Mouse (Mus musculus) limb, embryonic 12.5 days (tissue): Measurements from ENCODE around the gene Ada. TPM values are rescaled to one million over a fixed set of nuclear protein-coding genes. Genes with fewer than 3 reads are reported as not detected.
A peak's percentile ranks its signal among the peaks of the same experiment; 100 is the strongest.
"Not testable (repeated sequence)": the region's sequence is repeated elsewhere in the genome, so short reads cannot be mapped to it uniquely, and the experiment has no call there.

Experiments used
- ATAC-seq: fragments of 200-750 bp; cut with Nextera tagmentation; 2 replicates; pipeline ENCODE4 v1.8.0; 2017; ENCODE audit warnings: low read depth, moderate TSS enrichment; ENCODE audit not compliant: insufficient number of reproducible peaks, insufficient read depth, low FRiP score, low TSS enrichment
- H3K27ac ChIP-seq: fragments of 300-500 bp; sonication (generic); 2 replicates; pipeline ENCODE4 v1.5.1; 2016; ENCODE audit warnings: mild to moderate bottlenecking, moderate library complexity
- H3K27me3 ChIP-seq: fragments of 300-500 bp; sonication (generic); 2 replicates; pipeline ENCODE4 v1.6.1; 2016; ENCODE audit warnings: mild to moderate bottlenecking, moderate library complexity
- H3K36me3 ChIP-seq: fragments of 300-500 bp; sonication (generic); 2 replicates; pipeline ENCODE4 v1.6.1; 2016; ENCODE audit warnings: mild to moderate bottlenecking, moderate library complexity
- H3K4me1 ChIP-seq: fragments of 300-500 bp; sonication (generic); replicated peaks from 2 replicates; pipeline ENCODE4 v1.6.1; 2016
- H3K4me2 ChIP-seq: fragments of 300-500 bp; sonication (generic); 2 replicates; pipeline ENCODE4 v1.6.1; 2016; ENCODE audit warnings: mild to moderate bottlenecking, moderate library complexity
- H3K4me3 ChIP-seq: fragments of 300-500 bp; sonication (generic); replicated peaks from 2 replicates; pipeline ENCODE4 v1.5.1; 2016; ENCODE audit warnings: mild to moderate bottlenecking
- H3K9ac ChIP-seq: fragments of 300-500 bp; sonication (generic); replicated peaks from 2 replicates; pipeline ENCODE4 v1.6.1; 2016; ENCODE audit warnings: mild to moderate bottlenecking, moderate library complexity
- H3K9me3 ChIP-seq: fragments of 300-500 bp; sonication (generic); 2 replicates; pipeline ENCODE4 v1.6.1; 2016; ENCODE audit warnings: mild to moderate bottlenecking, moderate library complexity
- WGBS: fragments of 180-500 bp; shearing (Covaris S2); methylation state at CpG from one replicate; pipeline ENCODE4 v1.1.7; 2016; 5-methylcytosine and 5-hydroxymethylcytosine counted together
- polyA plus RNA-seq: library from polyadenylated mRNA; unstranded; fragments of >200 nt; fragmentation: Nextera tagmentation; extraction: Ambion mirVana; gene quantifications from 2 replicates; pipeline ENCODE4 v1.2.1, GENCODE M21; 2016

Gene Ada
- polyA plus RNA-seq, 1 experiment from 2014 or later = 8.1 TPM

DNA sequence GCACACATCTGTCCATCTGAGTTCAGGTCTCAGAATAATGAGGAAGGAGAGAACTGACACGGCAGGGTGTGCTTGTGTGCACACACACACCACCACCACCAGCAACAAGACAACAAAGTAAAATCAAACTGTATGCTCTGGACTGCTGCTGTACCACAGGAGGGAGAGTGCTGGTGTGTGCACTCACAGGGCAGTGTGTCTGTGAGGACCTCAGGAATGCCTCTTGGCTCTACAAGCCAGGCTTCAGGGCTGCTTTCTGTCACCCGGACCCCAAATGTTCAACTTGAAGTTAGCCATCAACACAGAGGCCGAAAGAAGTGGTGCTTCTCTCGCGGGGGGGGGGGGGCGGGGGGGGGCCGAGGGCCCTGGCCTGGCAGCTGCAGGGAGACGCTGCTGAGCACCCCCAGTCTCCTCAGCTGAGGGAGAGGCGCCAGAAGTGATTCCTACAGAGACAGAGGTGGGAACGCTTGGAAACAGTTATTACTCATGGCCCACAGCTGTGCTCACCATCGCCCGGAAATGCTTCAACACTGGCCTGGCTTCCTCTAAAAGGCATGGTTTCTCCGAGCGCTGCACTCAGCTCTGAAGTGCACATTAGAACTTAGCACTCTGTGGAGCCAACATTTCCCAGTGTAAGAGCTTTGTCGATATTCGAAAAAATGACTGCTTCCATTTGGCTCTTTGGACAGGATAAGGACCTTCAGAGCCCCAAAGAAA lies 52.1 kb downstream of the Ada start:
- no peaks in the 10 kb centered on the region for H3K36me3 ChIP-seq
- WGBS = 40% methylated on average over 16 of the region's 16 CpGs
- no peak for ATAC-seq
- H3K9ac ChIP-seq = no peak overlapping the region
- peak overlapping the region; percentile 78 for H3K27ac ChIP-seq
- peaks cover 28% of the 10 kb centered on the region; the same call in 1 of the 2 replicates for H3K4me1 ChIP-seq
- no peaks in the 10 kb centered on the region for H3K27me3 ChIP-seq
- no peak overlapping the region for H3K4me3 ChIP-seq
- peak overlapping the region; percentile 24 for H3K4me2 ChIP-seq
- no peaks in the 10 kb centered on the region for H3K9me3 ChIP-seq

GRCm38 (mm10) chr2:163696763-163697162 lies 53.3 kb downstream of the Ada start:
- H3K9ac ChIP-seq = no peak overlapping the region
- no peaks in the 10 kb centered on the region for H3K9me3 ChIP-seq
- no peaks in the 10 kb centered on the region for H3K27me3 ChIP-seq
- no peak overlapping the region for H3K27ac ChIP-seq
- no peak for ATAC-seq
- H3K4me1 ChIP-seq = peaks cover 23% of the 10 kb centered on the region; the same call in 1 of the 2 replicates
- no peak overlapping the region for H3K4me2 ChIP-seq
- no peaks in the 10 kb centered on the region for H3K36me3 ChIP-seq
- WGBS = 43% methylated on average over 2 of the region's 2 CpGs
- no peak overlapping the region for H3K4me3 ChIP-seq

GRCm38 (mm10) chr2:163693716-163694314 lies 56.2 kb downstream of the Ada start:
- peaks cover 35% of the 10 kb centered on the region for H3K4me1 ChIP-seq
- H3K4me2 ChIP-seq = no peak overlapping the region
- no peak overlapping the region for H3K4me3 ChIP-seq
- no peak for ATAC-seq
- WGBS = 72% methylated on average over 9 of the region's 9 CpGs
- H3K9me3 ChIP-seq = no peaks in the 10 kb centered on the region
- H3K9ac ChIP-seq = peak overlapping the region; percentile 28
- no peaks in the 10 kb centered on the region for H3K36me3 ChIP-seq
- H3K27me3 ChIP-seq = no peaks in the 10 kb centered on the region
- H3K27ac ChIP-seq = peak overlapping the region; percentile 71

DNA sequence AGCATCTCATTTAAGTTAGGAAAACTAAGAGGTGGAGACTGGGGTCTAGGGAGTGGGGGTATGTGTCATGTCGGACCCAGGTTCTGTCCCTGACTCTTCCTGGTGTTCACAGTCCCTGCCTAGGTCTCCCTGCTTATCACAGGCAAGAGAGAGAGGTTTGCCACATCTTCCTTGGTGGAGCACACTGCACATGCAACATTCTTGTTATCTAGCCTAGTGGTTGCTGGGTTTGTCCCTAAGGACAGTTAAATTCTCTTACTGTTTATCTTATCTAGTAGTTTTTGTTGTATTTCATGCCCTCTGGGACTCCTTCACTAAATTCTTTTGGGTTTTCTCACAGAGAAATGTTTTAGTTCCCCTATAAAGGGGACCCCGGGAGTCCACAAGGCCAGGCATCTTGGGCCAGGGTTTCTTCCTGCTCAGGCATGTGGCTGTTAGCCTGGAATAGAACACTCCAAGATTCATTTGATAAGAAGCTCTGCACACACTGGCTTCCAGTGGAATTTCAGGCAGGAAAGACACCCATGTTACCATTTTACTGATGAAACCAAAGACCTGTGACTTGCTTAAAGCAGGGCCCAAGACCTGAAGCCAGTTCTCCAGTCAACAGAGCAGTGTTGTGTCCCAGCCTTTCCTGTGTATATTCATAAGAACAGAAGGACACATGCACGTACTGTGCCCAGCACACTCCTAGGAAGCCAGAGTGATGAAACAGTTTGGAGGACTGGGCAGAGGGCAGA lies 57.0 kb downstream of the Ada start:
- Histone ChIP-seq H3K4me1 (peaks cover 31% of the 10 kb centered on the region), H3K27ac (0 out of 2 replicates have a peak overlapping the region, but pooled peaks have one; percentile 25), H3K36me3 (no peaks in the 10 kb centered on the region), H3K9ac (no peak overlapping the region), H3K4me3 (no peak overlapping the region), H3K4me2 (no peak overlapping the region), H3K9me3 (no peaks in the 10 kb centered on the region), H3K27me3 (no peaks in the 10 kb centered on the region)
- 78% methylated on average over 3 of the region's 3 CpGs for WGBS
- no peak for ATAC-seq

GRCm38 (mm10) chr2:163691846-163692605 lies 58.0 kb downstream of the Ada start:
- Histone ChIP-seq H3K27ac (no peak overlapping the region), H3K9ac (no peak overlapping the region), H3K4me3 (no peak overlapping the region), H3K36me3 (no peaks in the 10 kb centered on the region), H3K4me1 (peaks cover 31% of the 10 kb centered on the region), H3K27me3 (no peaks in the 10 kb centered on the region), H3K4me2 (no peak overlapping the region), H3K9me3 (no peaks in the 10 kb centered on the region)
- ATAC-seq = no peak
- 82% methylated on average over 6 of the region's 6 CpGs for WGBS

GRCm38 (mm10) chr2:163690409-163691304 lies 59.4 kb downstream of the Ada start:
- H3K36me3 ChIP-seq = no peaks in the 10 kb centered on the region
- H3K27ac ChIP-seq = no peak overlapping the region; the same call in 1 of the 2 replicates
- H3K9me3 ChIP-seq = no peaks in the 10 kb centered on the region
- peaks cover 32% of the 10 kb centered on the region for H3K4me1 ChIP-seq
- no peak overlapping the region for H3K4me3 ChIP-seq
- no peak overlapping the region for H3K4me2 ChIP-seq
- 87% methylated on average over 8 of the region's 8 CpGs for WGBS
- H3K9ac ChIP-seq = no peak overlapping the region
- H3K27me3 ChIP-seq = no peaks in the 10 kb centered on the region
- no peak for ATAC-seq

DNA sequence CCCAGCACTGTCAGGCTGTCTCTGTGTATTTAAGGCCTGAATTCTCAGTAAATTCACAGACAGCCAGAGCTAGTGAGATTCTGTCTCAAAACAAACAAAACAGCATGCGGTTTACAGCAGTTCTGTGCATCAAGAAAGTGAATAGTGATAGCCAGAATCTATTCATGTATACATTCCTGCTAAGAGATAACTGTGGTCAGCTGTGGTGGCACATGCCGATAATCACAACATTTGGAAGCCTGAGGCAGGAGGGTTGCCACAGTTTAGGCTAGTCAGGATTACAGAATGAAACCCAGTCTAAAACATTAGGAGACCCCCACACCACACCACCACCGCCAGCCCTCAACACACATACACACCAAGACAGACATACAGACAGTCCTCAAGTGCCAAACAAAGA lies 60.3 kb downstream of the Ada start:
- Histone ChIP-seq H3K4me1 (peaks cover 38% of the 10 kb centered on the region), H3K4me3 (no peak overlapping the region), H3K9me3 (no peaks in the 10 kb centered on the region), H3K4me2 (no peak overlapping the region), H3K9ac (no peak overlapping the region), H3K27me3 (no peaks in the 10 kb centered on the region), H3K27ac (no peak overlapping the region), H3K36me3 (no peaks in the 10 kb centered on the region)
- WGBS = 92% methylated on average over 3 of the region's 3 CpGs
- ATAC-seq = no peak

DNA sequence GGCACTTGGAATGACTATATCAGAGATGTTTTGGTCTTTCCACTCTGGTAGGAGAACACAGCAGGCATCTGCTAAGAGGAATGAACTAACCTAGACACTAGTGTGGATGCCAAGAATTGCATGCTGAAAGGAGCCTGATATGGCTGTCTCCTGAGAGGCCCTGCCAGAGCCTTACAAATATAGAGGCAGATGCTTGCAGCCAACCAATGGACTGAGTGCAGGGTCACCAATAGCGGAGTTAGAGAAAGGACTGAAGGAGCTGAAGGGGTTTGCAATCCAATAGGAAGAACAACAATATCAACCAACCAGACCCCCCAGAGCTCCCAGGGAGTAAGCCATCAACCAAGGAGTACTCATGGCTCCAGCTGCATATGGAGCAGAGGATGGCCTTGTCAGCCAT lies 61.7 kb downstream of the Ada start:
- ATAC-seq, H3K4me2 ChIP-seq, H3K9ac ChIP-seq, H3K27ac ChIP-seq, H3K36me3 ChIP-seq, H3K9me3 ChIP-seq, H3K4me3 ChIP-seq, H3K27me3 ChIP-seq: not testable (repeated sequence)
- WGBS = 82% methylated on average over 1 of the region's 1 CpGs
- H3K4me1 ChIP-seq = peaks cover 28% of the 10 kb centered on the region; the same call in 1 of the 2 replicates

DNA sequence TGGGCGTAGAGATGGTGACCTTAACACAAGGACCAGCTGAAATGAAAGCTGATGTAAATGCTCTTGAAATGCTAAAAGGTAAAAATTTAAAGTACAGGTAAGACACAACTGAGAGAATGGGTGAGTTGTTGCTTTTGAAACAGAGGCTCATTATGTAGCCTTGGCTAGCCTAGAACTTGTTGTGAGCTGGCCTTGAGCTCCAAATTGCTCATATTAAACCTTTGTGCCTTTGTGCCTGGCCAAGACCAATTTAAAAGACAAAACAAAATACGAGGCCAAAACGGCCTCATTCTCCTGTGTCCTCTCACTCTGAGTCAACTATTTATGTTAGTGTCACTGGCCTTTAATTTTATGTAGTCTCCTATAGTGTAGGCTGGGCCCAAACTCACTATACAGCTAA lies 63.2 kb downstream of the Ada start:
- Histone ChIP-seq H3K27ac (no peak overlapping the region), H3K9ac (no peak overlapping the region), H3K9me3 (no peaks in the 10 kb centered on the region), H3K4me2 (no peak overlapping the region), H3K4me1 (peaks cover 23% of the 10 kb centered on the region; the same call in 1 of the 2 replicates), H3K27me3 (no peaks in the 10 kb centered on the region), H3K36me3 (no peaks in the 10 kb centered on the region), H3K4me3 (no peak overlapping the region)
- WGBS = 69% methylated on average over 3 of the region's 3 CpGs
- no peak for ATAC-seq

- 84% methylated on average over 5 of the region's 5 CpGs for WGBS
- Histone ChIP-seq H3K27me3 (no peaks in the 10 kb centered on the region), H3K9me3 (no peaks in the 10 kb centered on the region), H3K27ac (no peak overlapping the region; the same call in 1 of the 2 replicates), H3K9ac (0 out of 2 replicates have a peak overlapping the region, but pooled peaks have one; percentile 1), H3K36me3 (no peaks in the 10 kb centered on the region), H3K4me1 (peaks cover 21% of the 10 kb centered on the region; the same call in 1 of the 2 replicates), H3K4me2 (no peak overlapping the region), H3K4me3 (no peak overlapping the region)
- ATAC-seq = no peak
Measured at GRCm38 (mm10) chr2:163686233-163686632, 63.8 kb downstream of the Ada start.
